ENCODE assay signal across 8 mouse cellular contexts in the genomic region with DNA sequence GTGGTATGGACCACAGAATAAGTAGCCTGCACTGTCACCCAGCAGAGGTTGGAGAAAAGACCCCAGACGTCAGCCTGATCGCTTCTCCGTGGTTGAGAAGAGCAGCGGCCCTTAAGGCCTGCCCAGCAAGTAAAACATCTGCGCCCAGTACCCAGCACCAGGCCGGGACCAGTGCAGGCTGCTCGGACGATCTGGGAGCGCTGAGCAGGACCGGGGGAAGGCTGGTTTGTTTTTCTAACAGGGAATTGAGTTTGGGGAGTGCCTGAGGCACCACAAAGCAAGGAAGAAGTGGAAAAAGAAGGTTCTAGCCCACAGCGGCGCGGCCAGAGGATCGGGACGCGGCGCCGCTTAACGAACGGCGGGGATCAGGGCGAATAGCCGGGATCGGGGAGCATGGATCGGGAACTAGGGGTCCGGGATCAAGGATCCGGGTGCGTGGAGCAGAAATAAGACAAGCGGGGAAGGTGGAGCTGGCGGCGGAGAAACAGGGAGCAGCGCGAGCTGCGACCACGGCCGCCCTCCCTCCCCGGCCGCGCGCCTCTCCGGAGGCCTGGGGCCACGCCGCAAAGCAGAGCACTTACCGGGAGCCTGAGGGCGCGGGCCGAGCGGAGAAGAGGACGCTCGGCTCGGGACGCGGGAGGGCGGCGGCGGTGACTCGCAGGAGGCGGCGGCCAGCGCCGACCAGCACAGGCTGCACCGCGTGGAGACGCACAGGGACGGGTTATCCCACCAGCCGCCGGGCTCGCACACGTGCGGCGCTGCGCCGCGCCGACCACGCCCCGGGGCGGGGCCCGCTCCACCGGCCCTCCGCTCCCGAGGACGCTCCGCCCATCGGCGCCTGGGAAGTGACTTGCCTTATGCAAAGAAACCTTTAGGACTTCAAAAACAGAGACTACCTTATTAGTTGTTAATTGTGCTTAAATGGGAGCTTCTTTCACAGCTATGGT. TPM values are rescaled to one million over a fixed set of nuclear protein-coding genes. Genes with fewer than 3 reads are reported as not detected.
DNase-seq lines count a peak whose midpoint lies in the region; ATAC-seq and TF ChIP-seq lines count a peak whose summit lies in the region.

A gene (minus strand): TSS at position 781 of the 947 bp plus-strand sequence.

- H3K27me3 ChIP-seq in heart, embryonic 11.5 days (ENCODE audit: control insufficient read depth, insufficient read depth, low read length): no peaks in the 10 kb centered on the region
- H3K27me3 ChIP-seq in kidney, embryonic 15.5 days: no peaks in the 10 kb centered on the region
- H3K27me3 ChIP-seq in liver, embryonic 11.5 days (replicated peaks; ENCODE audit: control insufficient read depth, insufficient read depth, low read length): no peaks in the 10 kb centered on the region
- no peaks in the 10 kb centered on the region for H3K27me3 ChIP-seq in myocyte (ENCODE audit: control insufficient read depth, insufficient read depth, insufficient read length)

- ATAC-seq in erythroblast, adult 5-6 weeks (replicated peaks; ENCODE audit: low FRiP score, poor library complexity, severe bottlenecking): peak; percentile 80
- peak; percentile 92 for ATAC-seq in heart, embryonic 11.5 days (replicated peaks; ENCODE audit: insufficient number of reproducible peaks, low FRiP score, low TSS enrichment)
- ATAC-seq in kidney, embryonic 15.5 days (replicated peaks; ENCODE audit: low FRiP score): peak; percentile 93
- peak; percentile 90 for ATAC-seq in liver, embryonic 11.5 days (replicated peaks; ENCODE audit: low FRiP score)

- no peaks in the 10 kb centered on the region for H3K9me3 ChIP-seq in heart, embryonic 11.5 days (replicated peaks; ENCODE audit: control insufficient read depth, low read length)
- H3K9me3 ChIP-seq in kidney, embryonic 15.5 days (replicated peaks): no peaks in the 10 kb centered on the region
- no peaks in the 10 kb centered on the region for H3K9me3 ChIP-seq in liver, embryonic 11.5 days (ENCODE audit: control insufficient read depth, low read length)

- peaks cover 44% of the 10 kb centered on the region for H3K79me2 ChIP-seq in myocyte (ENCODE audit: control insufficient read depth, insufficient read depth)

- peak within 1 kb of the TSS; percentile 72 for H3K4me2 ChIP-seq in heart, embryonic 11.5 days
- peak within 1 kb of the TSS; percentile 62 for H3K4me2 ChIP-seq in kidney, embryonic 15.5 days
- peak within 1 kb of the TSS; percentile 85 for H3K4me2 ChIP-seq in liver, embryonic 11.5 days
- peak within 1 kb of the TSS; percentile 93 for H3K4me2 ChIP-seq in myocyte (ENCODE audit: low read depth)

- peak within 1 kb of the TSS; percentile 92 for H3ac ChIP-seq in myocyte (ENCODE audit: control insufficient read depth, insufficient read length)

- peak within 1 kb of the TSS; percentile 51; the same call in 1 of the 2 replicates for H3K27ac ChIP-seq in heart, embryonic 11.5 days (ENCODE audit: low read depth, low read length)
- H3K27ac ChIP-seq in kidney, embryonic 15.5 days: peak within 1 kb of the TSS; percentile 61
- peak within 1 kb of the TSS; percentile 59 for H3K27ac ChIP-seq in liver, embryonic 11.5 days (ENCODE audit: low read depth, low read length)

- TF ChIP-seq CTCF in brain, embryonic 14.5 days (IDR thresholded peaks at IDR 0.05; ENCODE audit: borderline replicate concordance, extremely low read depth, insufficient read depth, insufficient read length): no peak

- peaks cover 13% of the 10 kb centered on the region; the same call in 1 of the 2 replicates for H3K4me1 ChIP-seq in heart, embryonic 11.5 days (ENCODE audit: control insufficient read depth, insufficient read depth, low read length)
- peaks cover 24% of the 10 kb centered on the region for H3K4me1 ChIP-seq in kidney, embryonic 15.5 days
- H3K4me1 ChIP-seq in liver, embryonic 11.5 days (replicated peaks; ENCODE audit: control insufficient read depth, insufficient read depth, low read length): peaks cover 9% of the 10 kb centered on the region

- DNase-seq in CD4-positive, CD25-positive, alpha-beta regulatory T cell, adult 2 months (ENCODE audit: low read depth, low spot score): peak; percentile 91
- peak; percentile 90 for DNase-seq in brain, embryonic 14.5 days (ENCODE audit: low read depth)
- DNase-seq in liver, embryonic 11.5 days (ENCODE audit: low spot score): peak; percentile 85
- peak; percentile 85 to 93 for DNase-seq in spleen, postnatal 4 days (ENCODE audit: low spot score in 2 of 2)

- WGBS in heart, embryonic 11.5 days (ENCODE audit: insufficient replicate concordance): under 1% methylated on average over 82 of the region's 86 CpGs
- WGBS in kidney, embryonic 15.5 days: under 1% methylated on average over 78 of the region's 86 CpGs
- under 1% methylated on average over 75 of the region's 86 CpGs for WGBS in liver, embryonic 11.5 days

- H3K9ac ChIP-seq in heart, embryonic 11.5 days (ENCODE audit: low read depth, low read length): peak within 1 kb of the TSS; percentile 90
- H3K9ac ChIP-seq in kidney, embryonic 15.5 days: peak within 1 kb of the TSS; percentile 82
- H3K9ac ChIP-seq in liver, embryonic 11.5 days (ENCODE audit: low read depth, low read length): peak within 1 kb of the TSS; percentile 96

- H3K4me3 ChIP-seq in heart, embryonic 11.5 days (ENCODE audit: low read depth, low read length): peak within 1 kb of the TSS; percentile 85
- peak within 1 kb of the TSS; percentile 82 for H3K4me3 ChIP-seq in kidney, embryonic 15.5 days (replicated peaks)
- peak within 1 kb of the TSS; percentile 82 for H3K4me3 ChIP-seq in liver, embryonic 11.5 days (ENCODE audit: low read depth, low read length)
- H3K4me3 ChIP-seq in myocyte: peak within 1 kb of the TSS; percentile 67

- peak; percentile 84 for TF ChIP-seq POLR2A in brain, embryonic 14.5 days (IDR thresholded peaks at IDR 0.05; ENCODE audit: borderline replicate concordance, extremely low read depth, insufficient read depth, insufficient read length, poor library complexity, severe bottlenecking)
- peak; percentile 98 for TF ChIP-seq POLR2A in myocyte (IDR thresholded peaks at IDR 0.05; ENCODE audit: insufficient read length, low read depth)

- H3K36me3 ChIP-seq in heart, embryonic 11.5 days (ENCODE audit: control insufficient read depth, insufficient read depth, low read length): no peaks in the 10 kb centered on the region
- H3K36me3 ChIP-seq in kidney, embryonic 15.5 days: peaks cover 3% of the 10 kb centered on the region; the same call in 1 of the 2 replicates
- H3K36me3 ChIP-seq in liver, embryonic 11.5 days (ENCODE audit: control insufficient read depth, insufficient read depth, low read length): no peaks in the 10 kb centered on the region
- H3K36me3 ChIP-seq in myocyte (ENCODE audit: control insufficient read depth, insufficient read depth): no peaks in the 10 kb centered on the region

TF ChIP-seq in myocyte, 11 proteins besides CTCF, POLR2A, EP300 and RAD21:
- TF ChIP-seq USF1 (IDR thresholded peaks at IDR 0.05; ENCODE audit: low read depth) (no peak), POLR2AphosphoS2 (IDR thresholded peaks at IDR 0.05; ENCODE audit: insufficient read length, low read depth) (peak; percentile 96), MYOD1 (IDR thresholded peaks at IDR 0.05; ENCODE audit: control insufficient read depth in 1 of 3, insufficient read length in 2 of 3, low read depth in 2 of 3) (peak in 1 of 3 experiments; percentile 39), REST (IDR thresholded peaks at IDR 0.05; ENCODE audit: insufficient read depth, insufficient read length) (no peak), SRF (IDR thresholded peaks at IDR 0.05; ENCODE audit: control insufficient read depth, insufficient read length, low read depth) (no peak), MYOG (IDR thresholded peaks at IDR 0.05; ENCODE audit: control insufficient read depth in 1 of 3, insufficient read depth in 1 of 3, insufficient read length in 2 of 3, low read depth in 2 of 3) (peak in 2 of 3 experiments; percentile 11 to 46)

RNA-seq across cellular contexts. Expression of the gene that starts here (rescaled TPM):
- polyA plus RNA-seq in brain, embryonic 14.5 days (2012; rRNA removed): 16.2 and 17.7 TPM in 2 replicates
- total RNA-seq in erythroblast, adult 5-6 weeks (2015; ENCODE audit: low replicate concordance): 14.8 and 19.6 TPM in 2 replicates
- total RNA-seq in erythroblast, adult 5-6 weeks (2017; ENCODE audit: low replicate concordance): 6.6 and 20.5 TPM in 2 replicates
- 26.8 and 28.1 TPM in 2 replicates for polyA plus RNA-seq in heart, embryonic 11.5 days (2014; fragmentation: Nextera tagmentation; extraction: Ambion mirVana)
- polyA plus RNA-seq in kidney, embryonic 15.5 days (2015; fragmentation: Nextera tagmentation; extraction: Ambion mirVana): 33.5 and 34.0 TPM in 2 replicates
- polyA plus RNA-seq in liver, embryonic 11.5 days (2014; fragmentation: Nextera tagmentation; extraction: Ambion mirVana): 54.3 and 56.3 TPM in 2 replicates
- polyA plus RNA-seq in myocyte (2012; fragmentation: generic; extraction: Trizol): 9.7 TPM

Comparison
In these comparisons a context has a peak if more than half of its experiments do, and no peak if none do; other contexts are left out.
1. Peak in every context shown above with its lines: DNase-seq, ATAC-seq, H3K4me3 ChIP-seq and H3K27ac ChIP-seq.